Mouse (Mus musculus) hindbrain, embryonic 16.5 days (tissue): Measurements from ENCODE around the gene Btbd19. TPM values are rescaled to one million over a fixed set of nuclear protein-coding genes. Genes with fewer than 3 reads are reported as not detected.
A peak's percentile ranks its signal among the peaks of the same experiment; 100 is the strongest.

ENCODE experiments used
- ATAC-seq: fragments of 200-750 bp; cut with Nextera tagmentation; 2 replicates; pipeline ENCODE4 v1.8.0; 2017; ENCODE audit warnings: moderate TSS enrichment, moderate library complexity
- H3K27ac ChIP-seq: fragments of 300-500 bp; sonication (generic); 2 replicates; pipeline ENCODE4 v1.5.1; 2014; ENCODE audit warnings: low read depth, mild to moderate bottlenecking, control low read depth, low read length, moderate library complexity
- H3K27me3 ChIP-seq: fragments of 300-500 bp; sonication (generic); replicated peaks from 2 replicates; pipeline ENCODE4 v1.6.1; 2014; ENCODE audit warnings: low read length; ENCODE audit not compliant: control insufficient read depth, insufficient read depth
- H3K36me3 ChIP-seq: fragments of 300-500 bp; sonication (generic); 2 replicates; pipeline ENCODE4 v1.6.1; 2014; ENCODE audit warnings: mild to moderate bottlenecking, low read length, moderate library complexity, mixed read lengths; ENCODE audit not compliant: control insufficient read depth, insufficient read depth
- H3K4me1 ChIP-seq: fragments of 300-500 bp; sonication (generic); 2 replicates; pipeline ENCODE4 v1.6.1; 2014; ENCODE audit warnings: low read depth, low read length; ENCODE audit not compliant: control insufficient read depth, insufficient read depth
- H3K4me2 ChIP-seq: fragments of 300-500 bp; sonication (generic); 2 replicates; pipeline ENCODE4 v1.6.1; 2014; ENCODE audit warnings: mild to moderate bottlenecking, low read length, control low read depth, moderate library complexity
- H3K4me3 ChIP-seq: fragments of 300-500 bp; sonication (generic); 2 replicates; pipeline ENCODE4 v1.5.1; 2014; ENCODE audit warnings: mild to moderate bottlenecking, low read length, control low read depth, moderate library complexity
- H3K9ac ChIP-seq: fragments of 300-500 bp; sonication (generic); 2 replicates; pipeline ENCODE4 v1.6.1; 2014; ENCODE audit warnings: low read depth, mild to moderate bottlenecking, control low read depth, low read length, moderate library complexity
- H3K9me3 ChIP-seq: fragments of 300-500 bp; sonication (generic); 2 replicates; pipeline ENCODE4 v1.6.1; 2014; ENCODE audit warnings: mild to moderate bottlenecking, low read length, moderate library complexity; ENCODE audit not compliant: control insufficient read depth
- WGBS: fragments of 180-500 bp; shearing (Covaris S2); extraction: QIAGEN DNeasy Blood & Tissue Kit; methylation state at CpG from one replicate; pipeline ENCODE4 v1.1.7; 2014; 5-methylcytosine and 5-hydroxymethylcytosine counted together
- polyA plus RNA-seq: library from polyadenylated mRNA; unstranded; fragments of >200 nt; fragmentation: Nextera tagmentation; extraction: Ambion mirVana; gene quantifications from 2 replicates; pipeline ENCODE4 v1.2.1, GENCODE M21; 2015

The Btbd19 gene
- 3.9 and 4.9 TPM in 2 replicates for polyA plus RNA-seq

DNA sequence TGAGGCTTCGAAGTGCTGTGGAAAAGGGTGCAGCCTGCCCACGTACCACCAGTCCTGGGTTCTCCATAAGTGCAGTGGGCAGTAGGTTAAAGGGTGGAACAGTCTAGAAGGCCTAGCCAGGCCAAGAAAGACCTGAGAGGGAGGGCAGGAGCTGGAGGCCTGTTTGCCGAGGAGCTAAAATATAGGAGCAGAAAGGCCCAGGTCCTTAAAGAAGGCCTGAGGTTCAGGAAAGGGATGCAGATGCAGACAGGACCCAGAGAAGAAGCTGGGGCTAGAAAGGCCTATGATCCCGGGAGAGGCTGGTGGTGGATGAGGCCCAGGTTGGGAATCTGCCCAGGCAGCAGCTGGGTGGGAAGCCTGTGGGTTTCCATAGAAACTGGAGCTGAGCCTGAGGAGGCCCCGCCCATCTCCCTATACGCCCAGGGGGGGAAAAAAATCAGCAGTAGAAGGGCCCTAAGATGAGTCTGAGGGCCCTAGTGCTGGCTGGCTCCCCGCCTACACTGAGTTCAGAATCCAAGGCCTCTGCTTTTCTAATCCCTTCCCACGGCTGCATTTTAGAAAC, at the start of gene Btbd19:
TSS of gene Btbd19 (minus strand) at position 378 of the 562 bp plus-strand sequence.
- H3K27me3 ChIP-seq = no peaks in the 10 kb centered on the region
- no peak within 1 kb of the TSS for H3K4me3 ChIP-seq
- WGBS = 28% methylated on average over 8 of the region's 8 CpGs
- H3K27ac ChIP-seq = peak within 1 kb of the TSS; percentile 79
- H3K4me2 ChIP-seq = peak within 1 kb of the TSS; percentile 12; the same call in 1 of the 2 replicates
- H3K9ac ChIP-seq = peak within 1 kb of the TSS; percentile 65
- H3K4me1 ChIP-seq = peaks cover 18% of the 10 kb centered on the region
- no peaks in the 10 kb centered on the region for H3K9me3 ChIP-seq
- H3K36me3 ChIP-seq = peaks cover 20% of the 10 kb centered on the region
- peak; percentile 18 for ATAC-seq

DNA sequence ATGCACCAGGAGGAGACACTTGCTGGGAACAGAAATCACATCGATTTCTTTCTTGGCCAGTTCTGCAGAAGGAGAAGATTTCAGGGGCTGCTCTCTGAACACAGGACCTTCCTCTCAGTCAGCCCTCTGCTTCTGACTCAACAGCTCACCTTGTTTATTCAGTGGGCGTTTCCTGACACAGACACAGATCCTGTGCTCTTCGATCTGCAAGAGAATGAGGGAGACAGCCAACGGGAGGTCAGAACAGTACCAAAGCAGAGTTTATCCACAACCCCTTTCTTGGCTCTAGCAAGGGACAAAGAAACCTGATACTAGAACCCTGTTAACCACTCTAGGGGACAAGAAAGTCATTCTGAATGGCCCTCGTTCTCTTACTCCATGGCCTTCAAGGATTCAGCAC, 44.4 kb upstream of the Btbd19 start:
- H3K9me3 ChIP-seq = no peaks in the 10 kb centered on the region
- H3K36me3 ChIP-seq = no peaks in the 10 kb centered on the region
- no peak overlapping the region for H3K4me2 ChIP-seq
- no peaks in the 10 kb centered on the region for H3K27me3 ChIP-seq
- no peaks in the 10 kb centered on the region for H3K4me1 ChIP-seq
- H3K9ac ChIP-seq = no peak overlapping the region
- 89% methylated on average over 5 of the region's 5 CpGs for whole genome bisulfite sequencing
- H3K4me3 ChIP-seq = no peak overlapping the region
- no peak for ATAC-seq
- H3K27ac ChIP-seq = no peak overlapping the region

DNA sequence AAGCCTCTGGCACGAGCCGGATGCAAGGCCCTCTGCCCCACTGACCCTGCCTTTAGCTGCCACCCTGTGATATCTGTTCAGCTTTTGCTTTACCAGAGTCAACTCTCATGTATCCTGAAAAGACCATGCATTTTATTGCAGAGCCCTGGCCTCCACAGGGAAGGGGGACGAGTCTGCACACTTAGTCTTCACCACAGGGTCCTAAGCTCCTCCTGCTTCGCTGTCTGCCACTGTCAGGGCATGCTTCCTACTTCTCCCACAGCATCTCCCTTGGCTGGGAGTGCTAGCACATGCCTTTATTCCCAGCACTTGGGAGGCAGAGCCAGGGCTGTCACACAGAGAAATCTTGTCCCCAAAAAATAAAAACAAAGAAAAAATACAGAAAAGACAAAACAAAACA, 35.7 kb upstream of the Btbd19 start:
- Histone ChIP-seq H3K4me3 (no peak overlapping the region), H3K36me3 (no peaks in the 10 kb centered on the region), H3K9me3 (no peaks in the 10 kb centered on the region), H3K4me2 (no peak overlapping the region), H3K27ac (no peak overlapping the region), H3K9ac (no peak overlapping the region), H3K4me1 (no peaks in the 10 kb centered on the region), H3K27me3 (no peaks in the 10 kb centered on the region)
- 74% methylated on average over 4 of the region's 4 CpGs for WGBS
- ATAC-seq = peak; percentile 65

DNA sequence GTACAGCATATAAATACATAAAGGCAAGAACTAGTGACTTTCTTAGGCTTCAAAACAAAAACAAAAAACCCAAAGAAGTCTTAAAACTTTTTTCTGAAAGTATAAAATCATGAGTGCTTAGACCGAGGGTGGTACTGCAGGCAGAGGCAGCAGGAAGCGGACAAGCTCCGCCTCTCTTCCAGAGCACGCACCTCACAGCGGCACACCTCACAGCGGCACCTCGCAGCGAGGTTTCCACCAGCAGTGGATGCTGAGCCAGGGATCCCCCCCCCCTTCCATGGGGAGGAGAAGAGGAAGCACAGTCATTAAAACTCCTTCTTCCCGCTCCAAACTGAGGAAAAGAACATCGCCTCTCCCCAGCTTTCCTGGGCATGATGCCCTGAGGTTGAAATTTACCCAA, 34.1 kb upstream of the Btbd19 start:
- WGBS = 82% methylated on average over 10 of the region's 10 CpGs
- no peaks in the 10 kb centered on the region for H3K9me3 ChIP-seq
- H3K27ac ChIP-seq = no peak overlapping the region
- ATAC-seq = no peak
- no peaks in the 10 kb centered on the region for H3K36me3 ChIP-seq
- H3K4me2 ChIP-seq = no peak overlapping the region
- no peak overlapping the region for H3K9ac ChIP-seq
- H3K4me3 ChIP-seq = no peak overlapping the region
- H3K4me1 ChIP-seq = peaks cover 4% of the 10 kb centered on the region; the same call in 1 of the 2 replicates
- H3K27me3 ChIP-seq = no peaks in the 10 kb centered on the region

DNA sequence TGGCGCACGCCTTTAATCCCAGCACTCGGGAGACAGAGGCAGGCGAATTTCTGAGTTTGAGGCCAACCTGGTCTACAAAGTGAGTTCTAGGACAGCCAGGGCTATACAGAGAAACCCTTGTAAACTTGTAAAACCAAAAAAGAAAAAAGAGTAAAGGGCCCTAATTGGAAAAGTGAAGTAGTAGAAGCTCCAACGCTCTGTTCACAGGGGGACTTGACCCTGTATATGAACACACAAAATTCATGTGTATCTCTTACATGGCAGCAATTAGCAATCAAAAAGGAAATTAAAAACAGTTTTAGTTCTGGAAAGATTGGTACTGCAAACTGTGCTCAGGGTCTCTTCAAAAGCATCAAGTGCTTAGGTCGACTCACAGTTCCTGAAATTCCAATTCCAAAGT, 30.8 kb upstream of the Btbd19 start:
- H3K27ac ChIP-seq = peak overlapping the region; percentile 93
- H3K9ac ChIP-seq = no peak overlapping the region
- 27% methylated on average over 6 of the region's 6 CpGs for WGBS
- H3K4me3 ChIP-seq = peak overlapping the region; percentile 90
- H3K27me3 ChIP-seq = no peaks in the 10 kb centered on the region
- peak overlapping the region; percentile 80 for H3K4me2 ChIP-seq
- H3K9me3 ChIP-seq = no peaks in the 10 kb centered on the region
- H3K4me1 ChIP-seq = peaks cover 10% of the 10 kb centered on the region; the same call in 1 of the 2 replicates
- H3K36me3 ChIP-seq = peaks cover 22% of the 10 kb centered on the region
- no peak for ATAC-seq

DNA sequence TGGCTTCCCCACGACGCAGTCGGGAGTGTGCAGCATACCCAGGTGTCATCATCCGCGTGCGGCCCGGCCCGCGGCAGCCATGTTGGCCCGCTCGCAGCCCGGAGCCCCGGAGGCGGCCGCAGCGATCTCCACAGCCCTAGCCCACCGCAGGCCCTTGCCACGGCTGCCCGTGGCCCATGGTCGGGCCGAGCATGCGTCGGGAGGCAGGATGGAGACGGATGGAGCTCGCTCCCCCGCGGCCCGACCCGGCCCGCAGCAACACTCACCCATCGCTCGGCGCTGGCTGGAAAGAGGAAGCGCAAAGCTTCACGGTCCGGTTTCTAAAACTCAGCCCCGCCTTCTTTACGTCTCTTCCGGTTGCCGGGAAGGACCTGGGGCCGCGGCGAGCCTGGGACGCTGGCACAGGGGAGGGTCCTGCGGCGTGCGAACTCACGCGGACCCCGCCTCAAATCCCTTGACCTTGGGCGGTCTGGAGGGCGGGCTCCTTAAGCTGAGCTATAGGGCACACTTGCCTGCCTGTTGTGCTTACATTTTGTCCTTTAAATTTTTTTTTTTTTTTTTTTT, 30.3 kb upstream of the Btbd19 start, which contains the start of gene Rps8:
TSS of gene Rps8 (minus strand) at position 452 of the 564 bp plus-strand sequence.
- H3K9ac ChIP-seq = peak within 1 kb of the TSS; percentile 94
- peak within 1 kb of the TSS; percentile 90 for H3K4me3 ChIP-seq
- peaks cover 27% of the 10 kb centered on the region for H3K36me3 ChIP-seq
- no peaks in the 10 kb centered on the region for H3K9me3 ChIP-seq
- peak; percentile 95 for ATAC-seq
- peak within 1 kb of the TSS; percentile 80 for H3K4me2 ChIP-seq
- peak within 1 kb of the TSS; percentile 93 for H3K27ac ChIP-seq
- no peaks in the 10 kb centered on the region for H3K27me3 ChIP-seq
- peaks cover 10% of the 10 kb centered on the region; the same call in 1 of the 2 replicates for H3K4me1 ChIP-seq
- under 1% methylated on average over 48 of the region's 52 CpGs for whole genome bisulfite sequencing

DNA sequence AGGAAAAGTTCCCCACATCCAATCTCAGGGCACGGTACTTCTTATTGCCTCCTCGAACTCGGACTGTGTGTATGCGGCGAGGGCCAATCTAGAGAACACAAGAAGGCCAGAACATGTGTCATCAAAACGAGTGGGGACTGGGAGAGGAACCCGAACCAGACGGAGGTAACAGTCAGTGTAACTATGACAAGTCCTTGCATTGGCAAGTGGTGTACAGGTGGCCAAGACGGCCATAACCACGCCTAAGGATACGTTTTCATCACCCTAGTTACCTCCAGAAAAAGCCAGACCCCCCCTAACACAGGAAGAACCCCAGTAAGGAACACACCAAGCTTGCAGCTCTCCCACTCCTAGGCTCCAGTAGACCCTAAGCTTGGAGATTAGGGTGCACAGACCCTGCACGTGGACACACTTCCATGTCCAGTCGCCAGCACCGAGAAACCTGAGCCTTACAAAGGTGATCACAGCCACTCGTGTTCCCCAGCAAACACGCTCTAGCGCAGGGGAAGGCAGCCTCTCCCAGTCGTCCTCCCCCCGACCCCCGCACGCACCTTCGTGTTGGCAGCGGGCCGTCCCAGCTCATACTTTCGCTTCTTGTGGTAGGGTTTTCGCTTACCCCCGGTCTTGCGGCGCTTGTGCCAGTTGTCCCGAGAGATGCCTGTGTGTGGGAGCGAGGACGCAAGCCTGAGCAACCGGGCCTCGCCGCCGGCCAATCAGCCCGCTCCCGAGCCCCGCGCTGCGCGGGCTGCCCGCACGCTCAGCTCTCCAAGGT, 29.7 kb upstream of the Btbd19 start:
- ATAC-seq = peak; percentile 7; the same call in 1 of the 2 replicates
- Histone ChIP-seq H3K4me2 (peak overlapping the region; percentile 80), H3K4me3 (peak overlapping the region; percentile 90), H3K9ac (peak overlapping the region; percentile 94), H3K36me3 (peaks cover 33% of the 10 kb centered on the region), H3K27me3 (no peaks in the 10 kb centered on the region), H3K9me3 (no peaks in the 10 kb centered on the region), H3K4me1 (peaks cover 10% of the 10 kb centered on the region; the same call in 1 of the 2 replicates), H3K27ac (peak overlapping the region; percentile 93)
- 2% methylated on average over 39 of the region's 44 CpGs for WGBS

DNA sequence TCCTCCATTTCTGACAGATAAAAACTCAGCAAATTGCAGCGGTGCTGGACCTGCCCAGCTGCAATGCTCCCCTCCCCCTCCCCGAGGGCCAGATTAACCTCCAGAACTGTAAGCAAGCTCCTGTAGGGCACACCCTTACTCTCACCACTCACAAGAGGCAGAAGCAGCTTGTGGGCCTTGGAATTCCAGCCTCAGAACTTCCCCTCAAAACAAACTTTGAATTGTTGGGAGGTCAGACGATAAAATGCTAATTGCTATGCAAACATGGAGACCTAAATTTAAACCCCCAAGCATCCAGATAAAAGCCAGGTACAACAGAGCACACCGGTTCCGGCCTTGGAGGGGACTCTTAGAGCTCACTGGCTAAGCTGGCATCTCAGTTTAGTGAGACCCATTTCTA, 27.2 kb upstream of the Btbd19 start:
- 88% methylated on average over 5 of the region's 5 CpGs for WGBS
- Histone ChIP-seq H3K9me3 (no peaks in the 10 kb centered on the region), H3K4me1 (peaks cover 10% of the 10 kb centered on the region; the same call in 1 of the 2 replicates), H3K4me3 (no peak overlapping the region), H3K4me2 (no peak overlapping the region), H3K27ac (no peak overlapping the region), H3K9ac (no peak overlapping the region), H3K27me3 (no peaks in the 10 kb centered on the region), H3K36me3 (peaks cover 37% of the 10 kb centered on the region)
- no peak for ATAC-seq

DNA sequence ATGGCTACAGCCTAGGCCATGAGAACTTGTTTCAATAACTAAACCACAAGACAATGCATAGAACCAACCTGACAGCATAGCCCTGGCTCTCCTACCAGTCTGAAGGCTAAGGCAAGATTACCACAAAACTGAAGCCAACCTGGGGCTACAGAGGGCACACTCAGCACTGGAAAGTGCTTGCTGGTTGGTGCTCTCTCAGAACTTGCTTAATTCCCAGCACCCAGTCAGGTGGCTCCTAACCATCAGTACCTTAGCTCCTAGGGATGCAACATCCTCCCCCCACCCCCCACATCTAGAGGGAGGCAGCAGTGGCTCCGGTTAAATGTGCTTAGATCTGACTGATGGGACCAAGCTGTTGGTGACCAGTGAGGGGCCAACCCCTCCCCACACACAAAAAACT, 25.9 kb upstream of the Btbd19 start:
- Histone ChIP-seq H3K4me2 (no peak overlapping the region), H3K4me1 (peaks cover 10% of the 10 kb centered on the region; the same call in 1 of the 2 replicates), H3K4me3 (no peak overlapping the region), H3K27me3 (no peaks in the 10 kb centered on the region), H3K36me3 (peaks cover 37% of the 10 kb centered on the region), H3K27ac (no peak overlapping the region), H3K9me3 (no peaks in the 10 kb centered on the region), H3K9ac (no peak overlapping the region)
- ATAC-seq = no peak
- WGBS = 90% methylated on average over 1 of the region's 1 CpGs
